Mouse (Mus musculus): ENCODE measurements at regions not wholly inside any gene's neighbourhood (a gene's known extent, or its start where the extent isn't known, plus 50 kb on each side); places are given as distances from the start of the nearest gene placed in this dataset.

DNA sequence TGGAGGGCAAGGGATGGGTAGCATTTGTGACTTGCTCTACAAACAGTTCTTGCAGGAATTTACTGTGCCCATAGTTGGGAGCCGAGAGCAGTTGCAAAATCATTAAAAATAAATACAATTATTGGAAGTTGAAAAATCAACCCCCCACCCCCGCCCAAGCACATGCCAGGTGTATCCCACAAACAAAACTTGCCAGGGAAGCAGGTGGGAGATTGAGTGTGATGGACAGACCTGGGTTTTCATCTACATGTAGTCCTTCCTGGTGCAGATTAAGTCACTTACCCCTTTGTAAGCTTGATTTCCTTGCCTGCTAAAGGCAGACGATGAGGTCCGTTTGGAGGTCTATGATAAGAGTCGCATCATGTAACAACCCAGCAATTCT lies 280.3 kb downstream of the Insig2 start:
- Histone ChIP-seq H3K27me3 (ENCODE audit: control insufficient read depth, insufficient read depth, low read length) (no peaks in the 10 kb centered on the region), H3K36me3 (ENCODE audit: control insufficient read depth, insufficient read depth, low read length) (no peaks in the 10 kb centered on the region), H3K27ac (ENCODE audit: insufficient read depth, low read depth, low read length) (no peak overlapping the region), H3K4me1 (ENCODE audit: control insufficient read depth, insufficient read depth, insufficient read length, low read length) (no peaks in the 10 kb centered on the region), H3K4me3 (ENCODE audit: low read depth, low read length) (no peak overlapping the region)
- TF ChIP-seq POLR2A (IDR thresholded peaks at IDR 0.05; ENCODE audit: low read depth, low read length) (no peak), CTCF (IDR thresholded peaks at IDR 0.05; ENCODE audit: extremely low read depth, insufficient read length, insufficient replicate concordance, low read depth, low read length) (no peak)
- 82% methylated on average over 5 of the region's 5 CpGs for WGBS

- H3K27me3 ChIP-seq (ENCODE audit: control insufficient read depth, insufficient read depth, low read length), result no peaks in the 10 kb centered on the region
- TF ChIP-seq CTCF (IDR thresholded peaks at IDR 0.05; ENCODE audit: extremely low read depth, insufficient read length, insufficient replicate concordance, low read depth, low read length) (no peak), POLR2A (IDR thresholded peaks at IDR 0.05; ENCODE audit: low read depth, low read length) (no peak)
- no peaks in the 10 kb centered on the region for H3K4me1 ChIP-seq (ENCODE audit: control insufficient read depth, insufficient read depth, insufficient read length, low read length)
- H3K36me3 ChIP-seq (ENCODE audit: control insufficient read depth, insufficient read depth, low read length), result no peaks in the 10 kb centered on the region
- H3K27ac ChIP-seq (ENCODE audit: insufficient read depth, low read depth, low read length), result no peak overlapping the region
- 27% methylated on average over 11 of the region's 11 CpGs for WGBS
- no peak overlapping the region for H3K4me3 ChIP-seq (ENCODE audit: low read depth, low read length)
These were observed 278.7 kb downstream of the Insig2 start for GRCm38 (mm10) chr1:121053692-121054091.

GRCm38 (mm10) chr1:121074569-121074968 lies 257.8 kb downstream of the Insig2 start:
- no peak overlapping the region for H3K4me3 ChIP-seq (ENCODE audit: low read depth, low read length)
- WGBS, result 74% methylated on average over 1 of the region's 1 CpGs
- TF ChIP-seq CTCF (IDR thresholded peaks at IDR 0.05; ENCODE audit: extremely low read depth, insufficient read length, insufficient replicate concordance, low read depth, low read length), result no peak

GRCm38 (mm10) chr1:121082839-121083238 lies 249.6 kb downstream of the Insig2 start:
- 45% methylated on average over 5 of the region's 5 CpGs for WGBS
- Histone ChIP-seq H3K27ac (ENCODE audit: insufficient read depth, low read depth, low read length) (no peak overlapping the region), H3K36me3 (ENCODE audit: control insufficient read depth, insufficient read depth, low read length) (no peaks in the 10 kb centered on the region), H3K27me3 (ENCODE audit: control insufficient read depth, insufficient read depth, low read length) (no peaks in the 10 kb centered on the region), H3K4me3 (ENCODE audit: low read depth, low read length) (no peak overlapping the region), H3K4me1 (ENCODE audit: control insufficient read depth, insufficient read depth, insufficient read length, low read length) (no peaks in the 10 kb centered on the region)
- TF ChIP-seq POLR2A (IDR thresholded peaks at IDR 0.05; ENCODE audit: low read depth, low read length) (no peak), CTCF (IDR thresholded peaks at IDR 0.05; ENCODE audit: extremely low read depth, insufficient read length, insufficient replicate concordance, low read depth, low read length) (no peak)

More at GRCm38 (mm10) chr1:121074569-121074968, 257.8 kb downstream of the Insig2 start:
- Histone ChIP-seq H3K27ac (ENCODE audit: insufficient read depth, low read depth, low read length) (no peak overlapping the region), H3K27me3 (ENCODE audit: control insufficient read depth, insufficient read depth, low read length) (no peaks in the 10 kb centered on the region), H3K4me1 (ENCODE audit: control insufficient read depth, insufficient read depth, insufficient read length, low read length) (no peaks in the 10 kb centered on the region), H3K36me3 (ENCODE audit: control insufficient read depth, insufficient read depth, low read length) (no peaks in the 10 kb centered on the region)

GRCm38 (mm10) chr1:121085101-121085727 lies 247.2 kb downstream of the Insig2 start:
- TF ChIP-seq CTCF (IDR thresholded peaks at IDR 0.05; ENCODE audit: extremely low read depth, insufficient read length, insufficient replicate concordance, low read depth, low read length) (no peak), POLR2A (IDR thresholded peaks at IDR 0.05; ENCODE audit: low read depth, low read length) (no peak)
- Histone ChIP-seq H3K4me1 (ENCODE audit: control insufficient read depth, insufficient read depth, insufficient read length, low read length) (no peaks in the 10 kb centered on the region), H3K36me3 (ENCODE audit: control insufficient read depth, insufficient read depth, low read length) (no peaks in the 10 kb centered on the region), H3K27me3 (ENCODE audit: control insufficient read depth, insufficient read depth, low read length) (no peaks in the 10 kb centered on the region), H3K4me3 (ENCODE audit: low read depth, low read length) (no peak overlapping the region), H3K27ac (ENCODE audit: insufficient read depth, low read depth, low read length) (no peak overlapping the region)
- 47% methylated on average over 2 of the region's 2 CpGs for WGBS

- H3K27me3 ChIP-seq (ENCODE audit: control insufficient read depth, insufficient read depth, low read length), result no peaks in the 10 kb centered on the region
- TF ChIP-seq CTCF (IDR thresholded peaks at IDR 0.05; ENCODE audit: extremely low read depth, insufficient read length, insufficient replicate concordance, low read depth, low read length), result no peak
- no peak for TF ChIP-seq POLR2A (IDR thresholded peaks at IDR 0.05; ENCODE audit: low read depth, low read length)
- no peaks in the 10 kb centered on the region for H3K36me3 ChIP-seq (ENCODE audit: control insufficient read depth, insufficient read depth, low read length)
- no peak overlapping the region for H3K4me3 ChIP-seq (ENCODE audit: low read depth, low read length)
- 36% methylated on average over 7 of the region's 7 CpGs for WGBS
- no peaks in the 10 kb centered on the region for H3K4me1 ChIP-seq (ENCODE audit: control insufficient read depth, insufficient read depth, insufficient read length, low read length)
- H3K27ac ChIP-seq (ENCODE audit: insufficient read depth, low read depth, low read length), result no peak overlapping the region
These were observed 245.1 kb downstream of the Insig2 start for GRCm38 (mm10) chr1:121087124-121087887.

GRCm38 (mm10) chr1:121090628-121091027 lies 241.8 kb downstream of the Insig2 start:
- 82% methylated on average over 4 of the region's 4 CpGs for WGBS
- H3K27ac ChIP-seq (ENCODE audit: insufficient read depth, low read depth, low read length), result no peak overlapping the region
- no peaks in the 10 kb centered on the region for H3K4me1 ChIP-seq (ENCODE audit: control insufficient read depth, insufficient read depth, insufficient read length, low read length)

More at GRCm38 (mm10) chr1:121090628-121091027, 241.8 kb downstream of the Insig2 start:
- TF ChIP-seq POLR2A (IDR thresholded peaks at IDR 0.05; ENCODE audit: low read depth, low read length) (no peak), CTCF (IDR thresholded peaks at IDR 0.05; ENCODE audit: extremely low read depth, insufficient read length, insufficient replicate concordance, low read depth, low read length) (no peak)
- Histone ChIP-seq H3K4me3 (ENCODE audit: low read depth, low read length) (no peak overlapping the region), H3K27me3 (ENCODE audit: control insufficient read depth, insufficient read depth, low read length) (no peaks in the 10 kb centered on the region), H3K36me3 (ENCODE audit: control insufficient read depth, insufficient read depth, low read length) (no peaks in the 10 kb centered on the region)

Data from small intestine, adult 2 months (tissue).